Mouse (Mus musculus): ENCODE results near the gene Dpf2.

DNA sequence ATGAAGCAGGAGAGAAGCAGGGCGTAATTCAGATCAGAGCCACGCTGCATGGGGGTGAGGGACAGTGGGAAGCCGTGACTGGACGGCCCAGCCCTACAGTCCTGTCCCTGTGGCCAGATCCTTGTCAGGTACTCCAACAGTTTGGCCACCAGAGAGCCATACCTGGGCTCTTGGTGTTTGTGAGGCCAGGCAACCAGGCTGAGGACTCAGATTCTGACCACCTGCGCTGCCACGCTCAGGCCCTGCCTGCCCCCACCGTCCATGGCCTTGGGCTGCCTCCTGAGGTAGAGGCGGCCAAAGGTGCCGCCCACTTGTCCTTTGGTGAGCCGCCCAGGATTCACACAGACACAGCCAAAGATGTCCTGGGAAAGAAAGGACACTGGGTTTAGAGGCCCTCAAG, 27.8 kb upstream of the Dpf2 start:
- no peak for TF ChIP-seq CTCF (IDR thresholded peaks at IDR 0.05; ENCODE audit: borderline replicate concordance, control insufficient read depth, extremely low read depth, insufficient read depth, low read length, poor library complexity)
- TF ChIP-seq POLR2A (IDR thresholded peaks at IDR 0.05; ENCODE audit: control insufficient read depth, extremely low read depth, insufficient read depth, low read length, poor library complexity) = no peak
